Mouse (Mus musculus) natural killer cell, adult 2 months (primary cell): ENCODE results near the gene Ndufaf2.

Experiments used
- DNase-seq, 2 experiments: peaks; one replicate each; pipeline ENCODE4 v3.0.0; 2022; ENCODE audit warnings: low spot score in 2 of 2

The Ndufaf2 gene

DNA sequence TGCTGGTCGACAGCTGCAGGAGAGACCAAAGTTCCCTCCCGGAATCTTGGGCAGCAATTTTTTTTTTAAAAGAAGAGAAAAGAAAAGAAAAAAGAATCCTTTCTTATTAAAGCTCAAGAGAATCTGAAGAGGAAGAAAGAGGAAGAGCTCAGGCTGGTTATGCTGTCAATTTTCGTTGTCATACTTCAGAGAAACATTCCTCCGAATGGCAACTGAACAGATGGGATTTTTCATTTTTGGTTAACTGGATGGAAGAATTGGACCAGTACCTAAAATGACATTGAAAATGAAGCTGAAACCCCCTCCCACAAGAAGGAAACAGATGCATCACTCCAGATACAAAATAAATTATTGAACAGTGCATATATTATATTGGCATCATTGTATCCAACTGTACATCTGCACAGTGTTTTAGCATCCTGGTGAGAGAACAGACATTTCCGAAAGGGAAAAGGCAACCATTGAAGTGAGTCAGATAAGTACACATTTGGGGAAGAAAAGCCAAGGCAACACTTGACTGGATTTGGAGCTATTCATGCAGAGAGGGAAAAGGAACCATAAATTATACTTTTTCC, 19.9 kb downstream of the Ndufaf2 start:
- no peak for DNase-seq

DNA sequence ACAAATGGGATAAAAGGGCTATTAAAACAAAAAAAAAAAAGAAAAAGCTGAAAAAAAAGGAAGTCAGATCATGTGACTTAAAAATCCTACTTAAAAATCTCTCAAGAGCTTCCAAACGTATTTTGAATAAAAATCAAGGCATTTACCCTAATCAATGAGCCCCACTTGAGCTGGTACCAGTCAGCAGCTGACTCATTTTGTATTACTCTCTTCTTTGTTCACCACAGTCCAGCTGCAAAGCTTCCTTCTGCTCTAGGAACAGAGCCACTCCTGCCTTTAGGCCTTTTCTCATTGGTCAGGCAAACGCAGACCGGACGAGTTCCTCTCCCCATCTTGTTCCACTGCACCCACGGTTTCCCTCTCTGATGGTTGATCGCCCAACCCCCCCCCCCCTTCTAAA, 22.8 kb downstream of the Ndufaf2 start:
- DNase-seq, result no peak

DNA sequence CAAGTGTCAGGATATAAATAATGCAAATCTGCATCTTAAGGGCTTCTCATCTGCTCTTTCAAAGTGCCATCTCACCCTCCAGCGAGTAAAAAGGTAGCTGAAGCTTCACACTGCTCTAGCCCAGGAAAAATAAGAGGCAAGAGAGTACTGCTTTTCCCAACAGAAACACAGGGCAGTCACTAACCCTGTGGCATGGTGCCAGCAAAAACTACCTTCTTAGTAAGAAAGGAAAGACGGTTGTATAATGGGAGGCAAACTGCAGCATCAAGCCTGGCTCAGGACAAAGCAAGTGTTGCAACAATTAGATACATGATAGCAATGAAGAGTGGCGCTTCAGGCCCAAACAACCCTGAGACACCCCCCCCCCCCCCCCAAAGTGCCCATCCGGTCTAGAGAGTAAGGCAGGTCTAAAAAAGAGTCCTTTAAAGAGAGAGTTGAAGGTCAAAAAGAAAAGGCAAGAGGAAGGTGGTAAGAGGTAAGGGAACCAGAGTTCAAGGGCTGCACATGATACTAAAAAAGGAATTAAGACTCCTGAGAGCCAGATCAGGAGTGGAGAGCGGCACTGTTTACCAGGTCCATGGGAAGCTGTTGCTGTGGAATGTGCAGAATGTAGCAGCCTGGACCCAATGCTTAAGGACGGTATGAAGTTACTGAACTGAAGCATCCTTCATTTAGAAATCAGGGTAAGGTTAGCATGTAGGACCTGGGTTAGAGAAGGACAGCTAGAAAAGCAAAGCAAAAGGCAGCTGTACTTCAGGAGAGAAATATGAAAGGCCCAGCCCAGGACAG, 26.2 kb downstream of the Ndufaf2 start:
- no peak for DNase-seq

DNA sequence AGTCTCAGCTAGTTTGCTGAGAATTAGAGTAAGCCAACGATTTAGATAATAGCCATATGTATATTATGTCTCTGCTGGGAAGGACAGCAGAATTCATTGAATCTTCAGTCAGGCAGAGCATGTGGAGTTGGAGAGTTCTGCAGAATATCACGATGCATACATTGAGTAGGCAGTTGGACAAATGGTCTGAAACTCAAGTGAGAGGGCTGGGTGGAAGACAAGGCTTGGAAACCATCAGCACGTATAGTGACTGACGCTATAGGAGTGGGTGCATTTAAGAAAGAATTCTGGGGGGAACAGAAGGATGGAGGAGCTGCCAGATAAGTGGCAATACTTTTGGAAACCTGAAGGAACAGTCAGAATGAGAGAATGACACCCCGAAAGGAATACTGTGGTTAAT, 27.7 kb downstream of the Ndufaf2 start:
- DNase-seq, result no peak

DNA sequence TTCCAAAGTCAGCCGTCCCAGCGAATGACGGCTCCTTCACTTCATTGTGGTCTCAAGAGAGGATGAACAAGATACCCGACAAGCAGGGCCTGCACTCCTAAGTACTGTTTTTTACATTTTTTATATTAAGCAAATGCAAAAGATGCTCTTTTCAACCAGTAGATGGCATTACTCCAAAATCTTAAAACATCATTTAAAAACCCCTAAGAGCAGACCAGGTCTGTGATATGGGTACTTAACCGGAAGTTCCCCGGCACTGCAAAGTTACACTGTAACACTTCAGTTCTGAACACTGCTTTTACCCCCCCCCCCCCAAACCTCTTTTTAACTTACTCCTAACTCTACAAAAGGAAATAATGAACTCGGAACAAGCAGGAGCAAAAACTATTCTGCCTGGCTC, 29.4 kb downstream of the Ndufaf2 start:
- DNase-seq, result no peak

DNA sequence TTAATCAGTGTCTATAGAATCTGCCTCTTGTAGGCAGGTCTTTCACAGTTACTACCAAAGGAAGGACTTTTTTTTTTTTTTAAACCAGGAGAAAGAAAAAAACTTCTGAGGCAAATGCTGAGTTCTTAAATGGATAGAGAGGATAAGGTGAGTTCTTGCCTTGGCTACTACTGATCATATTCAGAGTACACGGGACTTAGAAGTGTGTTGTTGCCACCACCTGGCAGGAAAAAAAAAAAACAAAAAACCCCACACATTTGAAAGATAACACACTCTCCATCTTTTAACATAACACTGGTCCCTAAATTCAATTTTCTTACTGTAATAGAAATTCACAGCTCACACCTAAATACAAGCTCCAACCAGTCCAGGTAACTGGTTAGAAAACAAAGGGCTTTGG, 30.5 kb downstream of the Ndufaf2 start:
- no peak for DNase-seq

DNA sequence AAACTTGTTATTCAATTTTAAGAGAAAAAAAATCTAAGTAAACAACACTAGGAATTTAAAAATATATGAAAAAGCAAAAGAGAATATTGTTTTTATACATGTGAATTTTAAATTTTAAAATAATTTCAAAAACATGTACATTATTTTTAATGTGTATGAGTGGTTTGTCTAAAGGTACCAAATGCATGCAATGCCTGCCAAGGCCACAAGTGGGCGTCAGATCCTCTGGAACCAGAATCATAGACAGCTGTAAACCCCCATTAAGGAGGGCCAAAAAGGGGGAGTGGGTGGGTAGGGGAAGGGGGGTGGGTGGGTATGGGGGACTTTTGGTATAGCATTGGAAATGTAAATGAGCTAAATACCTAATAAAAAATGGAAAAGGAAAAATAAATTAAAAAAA, 31.3 kb downstream of the Ndufaf2 start:
- DNase-seq, result peak; percentile 16 to 31

DNA sequence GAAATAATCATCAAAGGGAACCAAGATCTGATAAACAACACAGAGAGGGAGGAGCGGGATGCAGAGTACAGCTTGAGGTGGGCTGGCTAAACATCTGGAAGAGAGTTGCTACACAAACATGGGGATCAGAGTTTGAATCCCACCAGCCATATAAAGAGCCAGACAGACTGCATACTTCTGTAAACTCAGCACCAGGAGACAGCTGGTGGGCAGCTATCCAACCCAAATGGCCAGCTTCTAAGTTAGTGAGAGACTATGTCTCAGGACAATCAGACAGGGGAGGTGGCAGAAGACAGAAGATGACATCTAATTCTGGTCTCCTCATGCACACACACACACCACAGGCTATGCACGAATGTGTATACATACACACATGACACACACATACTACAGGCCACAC, 32.2 kb downstream of the Ndufaf2 start:
- no peak for DNase-seq

DNA sequence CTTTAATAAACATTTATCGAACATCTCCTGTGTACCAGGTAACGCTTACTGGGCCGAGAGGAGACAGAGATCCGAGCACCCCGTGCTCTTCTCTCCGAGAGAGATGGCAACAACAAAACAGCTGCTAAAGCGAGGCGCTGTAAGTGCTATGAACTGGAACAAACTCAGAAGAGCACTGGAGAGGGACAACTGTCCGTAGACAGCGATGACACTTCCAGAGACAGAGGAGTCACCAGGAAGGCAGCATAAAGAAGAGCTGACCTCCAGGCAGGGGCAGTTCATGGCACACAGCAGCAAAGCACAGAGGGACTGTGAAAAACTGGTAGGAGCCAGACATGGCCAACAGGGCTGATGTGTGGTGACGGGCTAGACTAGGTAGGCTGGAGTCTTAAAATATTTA, 34.3 kb downstream of the Ndufaf2 start:
- DNase-seq, result no peak

DNA sequence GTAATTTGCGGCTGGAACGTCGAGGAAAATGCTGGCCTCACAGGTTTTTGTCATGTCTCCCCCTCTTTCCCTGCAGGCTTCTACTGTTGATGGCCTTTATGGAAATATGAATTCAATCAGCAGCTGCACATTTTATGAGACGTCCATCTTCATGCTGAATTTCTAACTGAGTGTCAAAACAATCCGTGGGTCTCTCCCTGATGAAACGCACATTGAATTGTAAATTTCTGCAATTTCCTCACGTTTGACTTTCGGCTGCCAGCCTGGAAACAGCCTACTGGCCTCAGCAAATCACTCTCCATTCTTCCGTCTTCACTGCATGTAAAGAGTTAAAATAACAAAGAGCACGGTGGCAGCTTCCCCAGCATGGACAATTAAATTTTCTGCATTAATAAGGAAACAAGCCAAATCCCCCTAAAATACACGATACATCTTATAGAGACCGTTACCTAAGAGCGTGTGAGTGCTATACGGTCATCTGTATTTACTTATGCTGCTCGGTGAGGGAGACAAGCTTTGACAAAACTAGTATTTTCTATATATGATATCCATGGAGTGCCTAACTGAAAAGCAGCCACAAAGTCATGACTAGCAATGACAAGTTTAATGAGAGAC, 35.2 kb downstream of the Ndufaf2 start:
- DNase-seq, result no peak

DNA sequence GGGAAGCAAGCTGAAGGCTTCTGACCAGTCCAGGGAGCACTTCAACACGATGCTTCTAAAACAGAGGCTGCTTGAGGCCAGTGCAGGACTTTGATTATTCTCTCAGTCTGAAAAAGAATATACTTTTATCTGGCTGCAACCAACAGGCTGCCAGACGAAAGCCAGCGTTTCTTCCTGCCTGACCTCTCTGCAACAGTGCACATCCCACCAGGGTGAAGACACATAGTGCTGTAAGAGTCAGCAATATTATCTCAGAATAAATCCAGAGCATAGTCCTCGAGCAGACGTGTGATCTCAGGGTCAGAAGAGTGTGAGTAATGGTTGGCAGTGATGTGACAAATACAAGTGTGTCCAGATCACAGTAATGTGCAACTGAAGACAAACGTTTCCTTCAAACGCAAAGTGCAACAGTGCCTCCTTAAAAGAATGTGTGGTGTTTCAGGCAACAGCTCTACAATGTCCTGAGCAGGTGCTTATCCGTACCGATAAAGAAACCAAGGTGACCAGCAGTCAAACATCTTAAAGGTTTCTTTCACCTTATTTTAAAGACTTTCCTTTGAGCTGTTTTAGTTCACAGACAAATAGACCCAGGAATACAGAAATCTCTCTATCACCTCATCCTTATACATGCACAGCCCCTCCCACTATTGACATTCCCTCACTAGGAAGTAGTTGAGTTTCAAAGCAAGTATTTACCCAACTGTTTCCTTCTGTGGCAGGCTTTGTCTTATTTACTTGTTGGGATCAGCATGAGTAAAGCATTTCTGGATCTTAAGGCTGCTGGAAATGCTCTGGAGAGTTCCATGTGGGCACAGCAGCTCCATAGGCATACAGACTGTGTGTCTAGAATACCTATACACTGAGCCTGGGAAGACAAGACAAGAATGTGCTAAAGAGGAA, 38.8 kb downstream of the Ndufaf2 start:
- DNase-seq, result no peak

DNA sequence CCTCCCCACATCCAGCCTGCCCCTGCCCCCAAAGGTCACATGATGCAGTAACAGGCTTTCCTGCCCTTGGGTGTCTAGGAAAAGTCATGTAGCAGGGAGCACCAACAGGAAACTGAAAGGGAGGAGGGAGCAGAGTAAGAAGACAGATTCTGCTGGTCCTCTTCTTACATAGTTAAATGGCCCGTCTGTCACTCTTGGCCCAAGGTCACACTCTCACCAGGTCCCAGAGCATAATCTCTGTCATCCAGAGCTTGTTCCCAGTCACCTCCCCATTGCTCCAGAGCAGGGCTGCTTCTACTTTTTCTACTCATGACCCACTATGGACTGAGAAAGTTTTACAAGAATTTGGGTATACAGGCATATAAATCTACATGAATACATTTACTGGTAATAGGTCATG, 40.2 kb downstream of the Ndufaf2 start:
- no peak for DNase-seq

DNA sequence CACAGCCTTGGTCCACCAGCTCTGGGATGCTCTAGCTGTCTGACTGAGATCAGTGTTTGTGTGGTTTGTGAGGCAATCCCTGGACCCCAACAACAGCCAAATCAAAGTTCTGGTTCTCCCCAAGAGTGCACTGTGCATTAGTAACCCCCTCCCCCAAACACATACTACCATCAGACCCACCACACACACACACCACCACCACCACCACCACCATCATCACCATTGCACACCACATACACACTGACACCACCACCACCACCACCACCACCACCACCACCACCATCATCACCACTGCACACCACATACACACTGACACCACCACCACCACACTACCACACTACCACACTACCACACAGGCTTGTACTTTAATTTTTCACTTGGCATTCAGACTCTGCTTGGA, 40.8 kb downstream of the Ndufaf2 start:
- DNase-seq, result no peak

DNA sequence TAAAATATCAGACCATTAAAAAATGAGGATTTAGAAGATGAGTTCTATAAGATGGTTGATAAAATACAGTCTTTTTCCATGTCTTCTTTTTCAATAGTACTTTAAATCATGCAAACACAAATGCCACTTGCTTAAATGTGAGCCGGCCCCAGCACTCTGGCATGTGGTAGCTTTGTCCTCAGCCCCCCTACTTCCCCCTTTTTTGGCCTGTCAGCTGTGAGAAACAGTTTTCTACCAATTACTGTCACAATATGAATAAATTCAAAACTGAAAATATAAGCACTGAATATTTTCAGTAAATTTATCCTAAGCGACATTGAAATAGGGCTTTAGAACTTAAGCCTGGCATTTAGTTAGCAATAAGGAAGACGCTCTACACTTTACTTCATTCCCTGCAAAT, 44.2 kb downstream of the Ndufaf2 start:
- DNase-seq, result no peak

DNA sequence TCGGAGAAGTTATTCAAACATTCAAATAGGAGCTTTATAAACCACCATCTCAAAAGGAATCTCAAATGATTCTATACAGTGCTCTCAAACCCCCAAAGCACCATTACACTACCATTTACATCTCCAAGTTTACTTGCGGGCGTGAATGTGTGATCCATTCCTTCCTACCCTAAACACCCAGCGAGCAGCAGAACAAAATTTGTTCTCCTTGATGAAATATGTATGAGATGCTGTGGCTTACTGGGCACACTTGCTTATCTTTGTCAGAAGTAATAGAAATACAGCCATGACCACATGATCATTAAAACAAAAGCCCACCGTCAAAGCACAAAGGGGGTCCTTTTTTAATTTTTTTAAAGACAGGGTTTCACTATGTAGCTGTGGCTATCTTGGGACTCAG, 44.9 kb downstream of the Ndufaf2 start:
- no peak for DNase-seq

DNA sequence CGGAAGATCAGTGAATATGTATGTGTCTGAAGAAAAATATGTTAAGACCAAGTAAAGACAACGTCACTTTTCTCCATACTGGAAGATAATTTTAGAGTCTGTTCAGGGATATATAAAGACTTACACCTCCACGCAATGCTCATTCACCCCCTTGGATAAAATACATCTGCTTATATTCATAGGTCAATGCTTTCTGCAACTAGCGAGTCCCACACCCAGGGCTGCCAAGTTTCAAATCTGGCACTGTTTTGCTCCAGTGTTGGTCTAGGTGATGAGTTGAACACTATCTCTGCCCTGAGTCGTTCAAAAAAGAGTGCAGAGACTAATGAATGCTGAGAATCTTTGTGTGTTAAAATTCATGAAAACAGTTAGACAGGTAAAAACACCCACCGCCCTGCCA, 47.5 kb downstream of the Ndufaf2 start:
- DNase-seq, result no peak

DNA sequence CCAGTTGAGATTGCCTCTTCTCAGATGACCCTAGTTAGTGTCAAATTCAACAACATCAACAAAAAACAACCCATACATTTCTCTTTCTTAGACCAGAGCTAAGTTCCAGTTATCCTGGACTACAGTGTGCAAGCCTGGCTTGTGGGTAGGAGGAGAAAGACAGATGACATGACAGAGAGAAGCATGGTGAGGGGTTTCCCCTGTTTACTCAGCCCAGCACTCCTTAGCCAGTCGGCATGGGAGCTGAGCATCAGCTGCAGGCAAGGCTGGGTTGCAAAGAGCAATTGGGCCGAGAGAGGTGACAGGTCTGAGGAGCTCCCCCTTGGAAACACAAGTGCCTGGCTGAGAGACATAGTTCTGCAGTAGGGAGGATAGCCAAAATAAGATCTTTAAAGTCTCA, 57.7 kb downstream of the Ndufaf2 start:
- DNase-seq, result no peak

DNA sequence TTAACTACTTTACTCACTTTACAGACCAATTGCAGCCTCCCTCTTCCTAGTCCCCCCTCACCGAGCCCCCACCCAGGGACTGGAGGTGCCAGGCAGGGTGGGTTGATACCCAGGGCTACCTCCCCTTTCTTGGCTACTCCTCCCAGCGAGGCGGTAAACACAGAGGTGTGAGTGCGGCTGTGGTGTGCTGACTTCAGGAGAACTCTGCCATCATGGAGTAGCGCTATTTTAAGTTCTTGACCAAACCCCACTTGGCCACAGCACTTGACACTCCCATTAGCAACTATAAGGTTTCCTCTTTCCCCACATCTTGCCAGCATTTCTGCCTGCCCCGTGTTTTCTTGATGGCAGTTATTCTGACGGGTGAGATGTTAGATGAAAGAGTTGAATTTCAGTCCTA, 62.0 kb downstream of the Ndufaf2 start:
- no peak for DNase-seq

DNA sequence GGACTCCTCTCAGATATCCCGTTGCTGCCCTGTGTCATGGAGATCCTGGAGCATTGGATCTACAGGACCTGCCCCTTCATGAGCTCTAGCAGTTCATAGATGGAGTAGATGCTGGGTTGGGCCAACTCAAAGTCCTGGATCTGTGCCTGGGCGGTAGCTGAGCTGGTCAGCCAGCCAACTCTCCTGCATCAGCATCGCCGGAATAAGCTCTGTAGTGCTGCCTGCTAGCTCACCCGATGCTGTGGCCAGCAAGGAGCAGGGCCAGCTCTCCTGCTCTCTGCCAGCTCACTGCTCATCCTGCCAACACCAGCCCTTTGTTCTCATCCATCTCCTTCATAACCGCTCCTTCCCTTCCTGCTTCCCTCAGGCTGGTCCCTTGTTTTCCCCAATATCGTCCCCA, 62.8 kb downstream of the Ndufaf2 start:
- no peak for DNase-seq

DNA sequence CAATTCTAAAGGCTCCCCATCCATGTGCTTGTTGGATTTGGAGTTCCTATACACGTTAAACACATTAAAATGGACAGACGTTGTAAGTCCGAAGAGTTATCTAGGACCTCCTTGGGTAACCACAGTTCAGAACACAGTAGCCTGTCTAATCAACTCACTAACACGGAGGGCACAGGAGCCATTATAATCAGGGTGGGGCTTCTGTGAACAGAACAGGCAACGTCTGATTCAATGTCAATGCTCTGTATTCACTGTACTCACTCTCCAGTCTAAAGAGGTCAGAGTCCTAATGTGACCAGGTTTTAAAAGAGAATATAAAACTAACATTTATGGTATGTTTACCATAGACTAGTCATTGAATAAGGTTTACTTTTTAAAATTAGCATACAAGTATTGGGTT, 63.7 kb downstream of the Ndufaf2 start:
- no peak for DNase-seq

DNA sequence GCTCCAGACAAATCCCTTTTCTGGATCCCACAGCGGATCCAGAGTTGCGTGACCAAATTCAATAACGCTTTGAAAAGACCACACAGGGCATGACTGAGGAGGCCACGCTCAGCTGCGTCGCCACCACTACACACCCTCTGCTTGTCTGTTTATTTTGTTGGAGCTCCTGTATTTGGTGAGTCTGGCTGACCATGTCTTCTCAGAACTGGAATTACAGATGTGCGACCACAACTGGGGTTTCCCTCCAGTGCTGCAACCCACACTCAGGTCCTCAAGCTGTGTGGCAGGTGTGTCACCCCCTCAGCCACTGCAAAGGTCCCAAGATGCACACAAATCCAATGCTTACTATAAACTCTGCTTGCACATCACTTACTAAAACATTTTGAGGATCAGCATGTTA, 66.1 kb downstream of the Ndufaf2 start:
- no peak for DNase-seq

DNA sequence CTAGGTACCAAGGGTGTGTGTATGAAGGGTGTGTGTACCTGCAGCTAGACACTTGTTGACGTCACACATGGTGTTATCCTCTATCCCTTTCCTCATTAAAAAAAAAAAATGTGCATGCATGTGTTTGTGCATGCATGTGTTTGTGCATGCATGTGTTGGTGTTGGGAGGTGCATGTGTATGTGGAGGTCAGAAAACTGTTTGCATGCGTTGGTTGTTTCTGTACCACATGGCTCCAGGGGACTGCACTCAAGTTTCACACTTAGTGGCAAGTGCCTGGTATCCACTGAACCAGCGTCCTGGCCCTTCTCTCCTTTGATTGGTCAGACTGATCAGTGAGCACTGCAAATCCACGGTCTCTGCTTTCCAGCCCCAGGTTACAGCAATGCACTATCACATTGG, 71.7 kb downstream of the Ndufaf2 start:
- DNase-seq, result no peak
